Mouse (Mus musculus) heart, adult 2 months (tissue): Measurements from ENCODE around the gene Rai14. TPM values are rescaled to one million over a fixed set of nuclear protein-coding genes. Genes with fewer than 3 reads are reported as not detected.

Experiments
- DNase-seq, 2 experiments: peaks; one replicate each; pipeline ENCODE4 v3.0.0; 2021
- H3K27ac ChIP-seq: fragments of 200-600 bp; 2 replicates; pipeline ENCODE4 v1.8.1; 2022
- H3K27me3 ChIP-seq: fragments of 200-500 bp; 2 replicates; pipeline ENCODE4 v1.6.1; 2012; ENCODE audit warnings: mild to moderate bottlenecking, low read length, inconsistent platforms, mixed read lengths; ENCODE audit not compliant: control insufficient read depth, insufficient read depth
- H3K36me3 ChIP-seq: fragments of 200-500 bp; 2 replicates; pipeline ENCODE4 v1.6.1; 2012; ENCODE audit warnings: low read length, inconsistent platforms; ENCODE audit not compliant: control insufficient read depth, insufficient read depth
- H3K4me1 ChIP-seq: fragments of 200-500 bp; 2 replicates; pipeline ENCODE4 v1.6.1; 2011; ENCODE audit warnings: low read length; ENCODE audit not compliant: control insufficient read depth, insufficient read depth
- H3K4me3 ChIP-seq: fragments of 200-600 bp; 2 replicates; pipeline ENCODE4 v1.8.1; 2022
- H3K79me2 ChIP-seq: fragments of 200-500 bp; replicated peaks from 2 replicates; pipeline ENCODE4 v1.6.1; 2012; ENCODE audit warnings: mild to moderate bottlenecking, inconsistent platforms, low read length, moderate library complexity, mixed read lengths; ENCODE audit not compliant: control insufficient read depth, insufficient read depth
- H3K9ac ChIP-seq: fragments of 200-500 bp; 2 replicates; pipeline ENCODE4 v1.6.1; 2012; ENCODE audit warnings: low read depth, mild to moderate bottlenecking, control low read depth, inconsistent platforms, low read length, mixed read lengths
- CTCF ChIP-seq: fragments of 200-600 bp; IDR thresholded peaks from 2 replicates; pipeline ENCODE4 v1.8.1; 2022; ENCODE audit warnings: antibody characterized with exemption, mild to moderate bottlenecking, moderate library complexity
- EP300 ChIP-seq: fragments of 200-500 bp; IDR thresholded peaks from 2 replicates; pipeline ENCODE4 v1.6.1; 2011; ENCODE audit warnings: low read depth, low read length, control low read depth; ENCODE audit not compliant: insufficient read depth
- POLR2A ChIP-seq: fragments of 200-500 bp; IDR thresholded peaks from 2 replicates; pipeline ENCODE4 v1.6.1; 2011; ENCODE audit warnings: mild to moderate bottlenecking, low read depth, low read length, control low read depth; ENCODE audit not compliant: insufficient read depth
- WGBS: fragments of 180-500 bp; shearing (Covaris S2); methylation state at CpG from one replicate; pipeline ENCODE4 v1.1.7; 2018; 5-methylcytosine and 5-hydroxymethylcytosine counted together
- intact Hi-C: fragments of 180-260 bp; cut with DNase I; formaldehyde crosslinking; loops from one replicate; pipeline ENCODE4 v1.15.1; 2025
- polyA plus RNA-seq: library from polyadenylated mRNA; depleted of rRNA; stranded (reverse); fragments of >200 nt; gene quantifications from 2 replicates; pipeline ENCODE4 v1.2.3, GENCODE M21; 2012
- total RNA-seq, 2 experiments: library from RNA; stranded (reverse); gene quantifications; 2 replicates each; pipeline ENCODE4 v1.2.3; 2021

Rai14 gene
- total and polyA plus RNA-seq, 3 experiments: 1.1 to 4.3 (median 3.7) TPM

GRCm38 (mm10) chr15:10691481-10691880 is 22.9 kb downstream of the Rai14 start:
- 59% methylated on average over 6 of the region's 6 CpGs for WGBS
- no peak overlapping the region for H3K4me3 ChIP-seq
- H3K4me1 ChIP-seq: no peaks in the 10 kb centered on the region
- TF ChIP-seq EP300: no peak
- TF ChIP-seq POLR2A: no peak
- H3K27ac ChIP-seq: no peak overlapping the region
- no peaks in the 10 kb centered on the region for H3K36me3 ChIP-seq
- H3K9ac ChIP-seq: no peak overlapping the region
- intact Hi-C loops: no loop called here
- no peak for DNase-seq
- no peaks in the 10 kb centered on the region for H3K27me3 ChIP-seq
- H3K79me2 ChIP-seq: no peaks in the 10 kb centered on the region

- intact Hi-C loops: no loop called here
- Histone ChIP-seq H3K79me2 (no peaks in the 10 kb centered on the region), H3K36me3 (no peaks in the 10 kb centered on the region), H3K4me1 (no peaks in the 10 kb centered on the region), H3K27me3 (no peaks in the 10 kb centered on the region), H3K4me3 (no peak overlapping the region), H3K9ac (no peak overlapping the region), H3K27ac (no peak overlapping the region)
- no peak for DNase-seq
- TF ChIP-seq CTCF (no peak), POLR2A (no peak), EP300 (no peak)
- WGBS: 88% methylated on average over 5 of the region's 5 CpGs
These were observed 23.5 kb downstream of the Rai14 start for GRCm38 (mm10) chr15:10690973-10691372.

- H3K79me2 ChIP-seq: no peaks in the 10 kb centered on the region
- no peak for TF ChIP-seq POLR2A
- TF ChIP-seq CTCF: no peak
- no peak for TF ChIP-seq EP300
- DNase-seq: no peak
- H3K4me3 ChIP-seq: no peak overlapping the region
- no peak overlapping the region for H3K9ac ChIP-seq
- no peak overlapping the region for H3K27ac ChIP-seq
- H3K36me3 ChIP-seq: no peaks in the 10 kb centered on the region
- no peaks in the 10 kb centered on the region for H3K27me3 ChIP-seq
- H3K4me1 ChIP-seq: peaks cover 2% of the 10 kb centered on the region; the same call in 1 of the 2 replicates
- intact Hi-C loops: no loop called here
- WGBS: 59% methylated on average over 13 of the region's 13 CpGs
These were observed 24.2 kb downstream of the Rai14 start for GRCm38 (mm10) chr15:10690219-10690618.

- no peaks in the 10 kb centered on the region for H3K27me3 ChIP-seq
- H3K4me1 ChIP-seq: peaks cover 2% of the 10 kb centered on the region
- WGBS: 79% methylated on average over 11 of the region's 11 CpGs
- H3K4me3 ChIP-seq: no peak overlapping the region
- no peaks in the 10 kb centered on the region for H3K36me3 ChIP-seq
- TF ChIP-seq CTCF (no peak), POLR2A (no peak), EP300 (no peak)
- H3K27ac ChIP-seq: no peak overlapping the region
- no peaks in the 10 kb centered on the region for H3K79me2 ChIP-seq
- intact Hi-C loops: no loop called here
- no peak for DNase-seq
- H3K9ac ChIP-seq: no peak overlapping the region
These were observed 25.1 kb downstream of the Rai14 start for GRCm38 (mm10) chr15:10689304-10689703.

GRCm38 (mm10) chr15:10688686-10689085 is 25.7 kb downstream of the Rai14 start:
- intact Hi-C loops: no loop called here
- no peaks in the 10 kb centered on the region for H3K36me3 ChIP-seq
- DNase-seq: no peak
- no peaks in the 10 kb centered on the region for H3K79me2 ChIP-seq
- peaks cover 2% of the 10 kb centered on the region for H3K4me1 ChIP-seq
- H3K4me3 ChIP-seq: no peak overlapping the region
- TF ChIP-seq CTCF (no peak), EP300 (no peak), POLR2A (no peak)
- no peak overlapping the region for H3K9ac ChIP-seq
- 71% methylated on average over 5 of the region's 5 CpGs for WGBS
- no peaks in the 10 kb centered on the region for H3K27me3 ChIP-seq
- H3K27ac ChIP-seq: no peak overlapping the region

GRCm38 (mm10) chr15:10687365-10687764 is 27.1 kb downstream of the Rai14 start:
- peaks cover 2% of the 10 kb centered on the region for H3K4me1 ChIP-seq
- WGBS: 92% methylated on average over 7 of the region's 7 CpGs

More at GRCm38 (mm10) chr15:10687365-10687764, 27.1 kb downstream of the Rai14 start:
- TF ChIP-seq POLR2A (no peak), EP300 (no peak), CTCF (no peak)
- no peak overlapping the region for H3K9ac ChIP-seq
- no peak overlapping the region for H3K4me3 ChIP-seq
- no peaks in the 10 kb centered on the region for H3K27me3 ChIP-seq
- DNase-seq: no peak
- H3K27ac ChIP-seq: no peak overlapping the region
- H3K79me2 ChIP-seq: no peaks in the 10 kb centered on the region
- intact Hi-C loops: no loop called here
- H3K36me3 ChIP-seq: no peaks in the 10 kb centered on the region
